Mouse (Mus musculus) heart, embryonic 11.5 days (tissue): ENCODE data around the gene Kras. TPM values are rescaled to one million over a fixed set of nuclear protein-coding genes. Genes with fewer than 3 reads are reported as not detected.

Experiments
- polyA plus RNA-seq: library from polyadenylated mRNA; unstranded; fragments of >200 nt; fragmentation: Nextera tagmentation; extraction: Ambion mirVana; gene quantifications from 2 replicates; pipeline ENCODE4 v1.2.1, GENCODE M21; 2014

Gene Kras
- polyA plus RNA-seq, 1 experiment from 2014 or later, result 69.5 TPM

Other genes starting within 250 kb of the Kras start
- 24.1 and 24.2 TPM in 2 replicates for gene Bcat1, start 174.1 kb downstream of the Kras start, polyA plus RNA-seq
- gene Lrmp, start 134.6 kb downstream of the Kras start, polyA plus RNA-seq, result 3.0 and 3.5 TPM in 2 replicates
- 0.34 and 0.42 TPM in 2 replicates for gene Casc1, start 39.2 kb downstream of the Kras start, polyA plus RNA-seq
- gene Etfrf1, start 39.1 kb downstream of the Kras start, polyA plus RNA-seq, result 57.2 and 62.5 TPM in 2 replicates